Mouse (Mus musculus) right cerebral cortex, adult 2 months (tissue): ENCODE results near the gene Narf.

Experiments
- DNase-seq, 2 experiments: peaks; one replicate each; pipeline ENCODE4 v3.0.0; 2021 to 2022; ENCODE audit warnings: low spot score in 2 of 2

Gene Narf

DNA sequence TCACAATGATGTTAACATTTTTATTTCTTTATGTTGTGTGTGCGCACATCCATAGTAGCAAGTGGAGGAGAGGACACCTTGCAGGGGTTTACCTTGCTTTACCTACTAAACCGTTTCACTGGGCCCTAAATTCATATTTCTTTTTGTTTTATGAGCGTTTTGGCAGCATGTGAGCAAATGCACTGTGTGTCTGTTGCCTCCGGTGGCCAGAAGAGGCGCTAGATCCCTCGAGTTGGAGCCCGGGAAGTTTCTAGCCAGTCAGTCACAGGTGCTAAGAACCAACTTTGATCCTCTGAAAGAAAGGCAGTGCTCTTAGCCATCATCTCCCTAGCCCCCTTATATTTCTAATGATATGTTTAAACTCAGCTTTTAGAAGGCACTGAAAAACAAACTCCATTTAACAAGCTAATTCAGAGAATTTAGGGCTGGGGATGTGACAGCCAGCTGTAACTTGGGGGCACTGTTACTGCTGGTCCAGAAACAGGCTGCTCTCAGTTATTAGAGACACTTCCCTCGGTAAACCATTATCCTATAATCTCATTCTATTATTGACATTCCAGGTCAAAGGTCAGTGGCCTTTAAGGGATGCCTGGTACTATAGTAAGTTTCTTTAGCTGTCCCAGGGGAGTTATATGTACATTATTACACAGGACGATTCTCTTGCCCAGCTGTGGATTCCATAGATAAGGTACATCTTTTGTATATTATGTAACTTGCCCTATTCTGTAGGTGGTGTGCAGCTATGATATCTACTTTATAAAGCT lies 1.4 kb upstream of the Narf start:
- no peak for DNase-seq

DNA sequence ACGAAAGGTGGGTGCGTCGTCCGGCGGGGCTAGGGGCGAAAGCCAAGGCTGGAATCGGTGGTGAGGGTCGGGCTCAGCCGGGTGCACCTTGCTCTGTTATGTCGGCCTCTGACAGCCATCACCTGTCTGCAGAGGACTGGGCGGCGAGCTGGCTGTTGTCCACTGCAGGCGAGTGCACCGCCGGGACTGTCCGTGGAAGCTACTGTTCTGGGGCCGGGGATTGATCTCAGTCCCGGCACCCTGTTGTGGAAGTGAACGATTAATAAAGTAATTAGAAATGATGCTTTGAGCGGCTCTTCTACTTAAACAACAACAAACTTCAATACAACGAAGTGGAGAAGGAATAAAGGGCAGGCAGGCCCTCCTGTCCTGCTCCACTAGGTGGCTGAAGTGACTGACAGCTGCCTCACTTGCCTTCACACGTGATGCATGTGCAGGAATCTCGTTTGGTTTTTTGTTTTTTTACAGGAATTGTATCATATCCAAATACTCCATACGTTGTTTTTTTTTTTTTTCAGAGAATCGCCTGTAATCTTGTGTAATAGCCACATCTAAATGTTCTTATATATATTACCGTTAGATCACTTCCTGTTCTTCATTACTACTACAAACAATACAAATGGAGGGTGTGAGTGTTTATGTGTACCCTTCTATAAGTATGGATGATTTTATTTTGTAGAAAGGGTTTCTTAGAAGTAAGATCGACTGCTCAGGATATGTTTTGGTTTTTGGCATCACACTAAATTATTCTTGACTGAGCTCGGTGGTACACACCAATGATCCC lies 484 bp downstream of the Narf start:
- peak; percentile 24 to 47 for DNase-seq

DNA sequence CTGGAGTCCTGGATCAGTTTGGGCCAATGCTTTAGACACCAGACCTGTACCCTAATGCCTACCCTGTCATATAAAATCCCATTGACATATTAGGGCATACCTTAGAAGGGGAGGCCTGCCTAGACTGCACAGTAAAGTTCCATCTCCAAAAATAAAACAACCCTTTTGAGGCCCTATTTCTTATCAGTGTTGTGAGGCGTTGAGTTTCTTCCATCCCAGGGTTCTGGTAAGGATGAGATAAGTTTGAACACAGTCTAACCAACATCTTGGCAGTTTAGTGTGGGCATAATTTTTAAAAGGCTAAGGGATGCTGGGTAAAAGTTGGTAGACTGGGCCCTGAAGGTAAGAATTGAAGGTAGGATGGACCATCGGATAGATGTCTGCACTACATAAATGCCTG lies 2.6 kb downstream of the Narf start:
- DNase-seq: no peak

DNA sequence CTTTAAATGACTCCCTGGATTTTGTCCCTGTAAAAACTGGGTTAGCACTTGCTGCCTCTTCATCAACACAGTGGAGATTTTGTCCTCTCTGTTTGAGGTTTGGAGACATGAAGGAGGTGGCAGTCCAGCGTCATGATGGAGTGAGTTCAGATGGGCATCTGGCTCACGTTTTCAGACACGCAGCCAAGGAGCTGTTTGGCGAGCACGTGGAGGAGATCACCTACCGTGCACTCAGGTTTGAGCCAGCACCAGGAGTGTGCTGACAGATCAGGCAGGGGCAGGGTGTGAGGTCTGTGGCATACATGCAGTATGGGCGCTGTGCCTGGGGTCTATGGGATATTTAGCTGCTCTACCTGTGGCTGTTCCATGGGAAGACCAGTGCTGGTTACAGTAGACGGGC lies 13.1 kb downstream of the Narf start:
- no peak for DNase-seq

DNA sequence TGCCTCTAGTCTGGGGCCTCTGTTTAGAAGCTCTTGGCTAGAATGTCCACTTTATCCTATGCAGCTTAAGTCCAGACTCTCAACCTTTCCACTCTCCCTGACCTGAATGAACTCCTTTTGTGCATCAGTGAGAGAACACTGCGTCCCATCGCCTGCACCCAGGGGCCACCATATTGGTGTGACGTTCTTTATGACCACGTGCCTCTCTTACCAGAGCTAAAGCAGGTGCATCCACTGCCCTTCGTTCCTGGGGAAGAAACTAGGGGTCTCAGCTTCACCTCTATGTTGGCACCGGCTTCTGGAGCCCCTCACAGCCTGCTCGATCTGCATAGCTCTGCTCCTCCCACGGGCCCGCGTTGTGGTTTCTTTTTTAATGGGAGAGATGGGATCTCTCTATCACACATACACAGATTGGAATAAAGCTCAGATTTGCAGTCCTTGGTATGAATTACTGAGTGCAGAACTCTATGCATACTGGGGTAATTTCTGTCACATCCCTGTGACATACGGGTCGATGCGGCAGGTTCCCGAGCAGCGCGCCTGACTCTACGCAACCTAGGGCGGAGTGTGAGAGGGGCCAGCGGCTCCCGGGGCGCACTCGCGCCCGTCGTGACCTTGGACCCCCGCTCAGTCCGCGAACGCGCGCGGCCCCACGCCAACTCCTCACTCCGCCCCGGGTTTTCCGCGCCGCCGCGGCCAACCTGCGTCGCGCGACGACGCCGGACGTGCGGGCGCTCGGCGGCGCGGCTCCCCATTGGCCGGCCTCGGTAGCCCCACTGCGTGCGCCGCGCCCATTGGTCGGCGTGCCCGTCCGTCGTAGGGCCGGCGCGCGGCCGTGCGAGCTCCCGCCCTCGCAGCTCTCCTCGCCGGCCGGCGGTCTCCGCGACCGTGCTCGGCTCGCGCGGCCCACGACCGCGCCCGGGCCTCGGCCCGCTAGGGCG lies 22.4 kb downstream of the Narf start, which contains the start of gene Foxk2:
TSS of gene Foxk2 (plus strand) at position 831 of the 941 bp plus-strand sequence.
- peak; percentile 83 to 86 for DNase-seq

DNA sequence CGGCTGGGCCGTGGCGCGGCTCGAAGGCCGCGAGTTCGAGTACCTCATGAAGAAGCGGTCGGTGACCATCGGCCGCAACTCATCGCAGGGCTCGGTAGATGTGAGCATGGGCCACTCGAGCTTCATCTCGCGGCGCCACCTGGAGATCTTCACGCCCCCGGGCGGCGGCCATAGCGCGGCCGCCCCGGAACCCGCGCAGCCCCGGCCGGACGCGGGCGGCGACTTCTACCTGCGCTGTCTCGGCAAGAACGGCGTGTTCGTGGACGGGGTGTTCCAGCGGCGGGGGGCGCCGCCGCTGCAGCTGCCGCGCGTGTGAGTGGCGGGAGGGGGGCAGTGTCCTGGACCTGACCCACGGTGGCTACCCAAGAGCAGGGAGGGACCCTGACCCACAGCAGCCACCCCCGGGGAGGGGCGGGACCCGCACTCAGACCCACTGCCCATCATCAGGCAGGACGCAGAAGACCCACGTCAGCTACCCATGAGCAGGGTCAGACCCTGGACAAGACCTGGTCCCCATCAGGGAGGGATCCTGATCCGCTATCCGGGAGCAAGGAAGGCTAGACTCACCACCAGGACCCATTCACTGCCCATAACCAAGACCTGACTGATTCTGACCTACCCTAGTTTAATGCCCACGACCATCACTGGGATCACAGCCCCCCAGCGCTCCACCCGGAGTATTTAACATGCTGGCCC lies 23.3 kb downstream of the Narf start:
- peak in 1 of 2 experiments; percentile 42 for DNase-seq

DNA sequence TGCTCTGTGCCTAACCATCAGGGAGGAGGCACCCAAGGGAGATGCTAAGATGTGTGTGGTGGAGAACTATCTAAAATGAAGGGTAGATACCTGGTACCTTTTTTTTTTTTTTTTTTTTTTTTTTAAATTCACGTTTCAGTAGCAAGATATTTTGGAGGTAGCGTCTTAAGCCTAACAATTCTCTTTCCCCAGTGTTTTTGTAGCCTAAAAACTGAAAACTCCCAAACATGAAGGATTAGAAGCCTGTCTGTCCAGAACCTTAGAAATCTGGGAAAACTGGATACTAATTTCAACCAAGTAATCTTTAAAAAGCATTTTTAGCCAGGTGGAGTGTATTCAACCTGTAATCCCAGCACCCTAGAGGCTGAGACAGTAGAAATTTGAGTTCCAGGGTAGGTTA lies 24.0 kb downstream of the Narf start:
- no peak for DNase-seq

DNA sequence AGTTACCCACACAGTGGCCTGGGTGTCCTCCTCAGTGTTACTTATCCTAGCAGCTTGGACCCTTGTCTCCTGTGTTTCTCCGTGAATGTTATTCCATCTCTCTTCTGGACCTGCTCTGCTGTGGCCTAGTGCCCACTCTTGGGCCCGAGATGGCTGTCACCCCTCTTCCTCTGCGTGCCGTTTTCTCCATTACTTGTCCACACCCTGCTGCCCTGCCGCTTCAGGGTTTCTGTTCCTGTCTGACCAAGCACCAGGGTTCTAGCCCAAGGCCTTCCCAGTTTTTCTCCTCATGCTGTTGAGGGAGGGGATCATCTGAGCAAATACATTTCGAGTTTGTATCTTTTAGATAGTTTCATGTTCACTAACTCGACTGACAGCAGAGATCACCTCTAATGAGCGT lies 40.5 kb downstream of the Narf start:
- no peak for DNase-seq

DNA sequence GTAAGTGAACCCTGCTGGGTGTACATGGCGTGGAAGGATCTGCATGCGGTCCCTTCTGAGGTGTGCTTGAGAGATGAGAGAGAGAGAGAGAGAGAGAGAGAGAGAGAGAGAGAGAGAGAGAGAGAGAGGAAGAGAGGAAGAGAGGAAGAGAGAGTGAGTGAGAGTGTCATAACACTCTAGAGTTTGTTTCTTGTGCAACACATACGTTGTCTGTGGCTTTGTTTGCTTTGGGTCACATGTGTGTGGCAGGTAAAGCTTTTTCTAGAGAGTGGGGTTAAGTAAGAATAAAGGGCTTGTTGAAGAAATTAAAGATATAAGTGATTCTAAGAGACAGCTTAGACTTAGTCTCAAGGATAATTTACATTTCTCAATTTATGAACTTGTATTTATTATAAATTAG lies 41.0 kb downstream of the Narf start:
- no peak for DNase-seq

DNA sequence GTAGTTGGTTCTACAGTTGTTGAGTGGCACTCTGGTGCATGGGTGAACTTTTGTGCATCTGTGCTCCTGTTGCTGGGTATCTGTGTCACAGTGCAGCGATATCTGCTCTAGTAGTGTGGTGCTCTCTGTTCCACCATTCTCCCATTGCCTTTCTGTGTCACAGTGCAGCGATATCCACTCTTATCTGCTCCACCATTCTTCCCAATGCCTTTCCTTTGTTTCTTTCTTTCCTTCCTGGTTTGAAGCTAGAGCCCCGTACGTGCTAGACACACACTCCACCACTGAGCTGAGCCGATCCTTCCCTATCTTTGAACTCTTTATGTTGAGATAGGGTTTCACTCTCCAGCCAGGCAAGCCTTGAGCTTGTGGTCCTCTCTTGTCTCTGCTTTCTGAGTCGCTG lies 45.9 kb downstream of the Narf start:
- DNase-seq: no peak

DNA sequence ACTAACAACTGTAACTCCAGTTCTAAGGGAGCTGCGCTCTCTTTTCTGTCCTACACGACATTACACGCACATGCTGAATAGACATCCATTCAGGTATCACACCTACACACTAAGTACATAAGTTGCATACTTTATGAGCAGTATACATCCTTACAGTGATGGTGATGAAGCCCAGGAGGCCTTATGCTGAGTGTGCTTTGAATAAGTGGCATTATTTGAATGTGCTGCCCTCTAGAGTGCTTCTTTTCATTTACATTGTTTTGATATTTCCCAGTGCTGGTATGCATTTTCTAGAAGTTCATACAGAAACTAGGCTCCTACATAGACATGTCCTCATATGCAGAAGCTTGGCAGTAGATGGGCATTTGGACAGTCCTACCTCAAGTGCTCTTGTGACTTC lies 52.8 kb downstream of the Narf start:
- no peak for DNase-seq

DNA sequence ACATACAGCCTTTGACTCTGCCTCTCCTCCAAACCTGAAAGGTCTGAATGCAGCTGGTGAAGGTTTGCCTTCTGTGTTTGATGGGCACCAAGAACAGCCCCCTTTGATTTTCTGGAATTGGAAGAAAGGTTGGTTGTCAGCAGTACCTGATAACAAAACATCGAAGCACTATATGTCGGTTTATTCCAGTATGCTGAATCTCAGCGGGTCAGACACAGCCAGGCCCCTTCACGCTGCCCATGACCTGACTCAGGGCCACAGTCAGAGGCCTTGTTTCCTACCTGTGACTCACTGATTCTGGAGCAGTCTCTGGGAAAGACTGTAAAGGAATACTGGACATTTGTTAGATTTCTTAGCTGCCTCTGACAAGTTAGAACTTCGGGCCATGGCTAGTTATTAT lies 57.7 kb downstream of the Narf start:
- no peak for DNase-seq

DNA sequence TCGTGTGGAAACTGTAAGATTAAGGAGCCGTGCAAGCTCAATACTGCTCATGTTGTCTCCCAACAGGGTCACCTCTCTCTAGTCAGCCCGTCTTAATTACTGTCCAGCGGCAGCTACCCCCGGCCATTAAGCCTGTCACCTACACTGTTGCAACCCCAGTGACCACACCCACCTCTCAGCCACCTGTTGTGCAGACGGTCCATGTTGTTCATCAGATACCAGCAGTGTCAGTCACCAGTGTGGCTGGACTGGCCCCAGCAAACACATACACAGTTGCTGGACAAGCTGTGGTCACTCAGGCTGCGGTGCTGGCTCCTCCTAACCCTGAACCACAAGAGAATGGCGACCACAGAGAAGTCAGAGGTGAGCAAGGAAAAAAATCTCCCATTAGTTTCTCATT lies 61.4 kb downstream of the Narf start:
- no peak for DNase-seq

DNA sequence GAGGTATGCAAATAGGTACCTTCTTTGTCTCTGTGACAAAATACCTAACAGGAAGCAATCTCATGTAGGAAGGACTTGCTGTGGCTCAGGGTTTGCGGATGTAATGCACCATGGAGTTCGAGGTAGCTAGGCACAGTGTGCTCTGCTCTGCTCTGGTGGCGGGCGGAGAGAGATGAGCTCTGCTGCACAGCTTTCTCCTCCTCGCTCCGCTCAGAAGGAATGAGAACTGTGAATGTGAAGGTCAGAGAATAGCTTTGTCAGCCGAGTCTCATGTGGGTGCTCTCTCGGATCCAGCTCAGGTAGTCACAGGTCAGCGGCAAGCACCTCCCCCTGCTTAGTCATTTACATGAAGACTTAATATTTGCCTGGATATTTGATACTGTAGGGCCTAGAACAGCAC lies 63.2 kb downstream of the Narf start:
- DNase-seq: no peak

DNA sequence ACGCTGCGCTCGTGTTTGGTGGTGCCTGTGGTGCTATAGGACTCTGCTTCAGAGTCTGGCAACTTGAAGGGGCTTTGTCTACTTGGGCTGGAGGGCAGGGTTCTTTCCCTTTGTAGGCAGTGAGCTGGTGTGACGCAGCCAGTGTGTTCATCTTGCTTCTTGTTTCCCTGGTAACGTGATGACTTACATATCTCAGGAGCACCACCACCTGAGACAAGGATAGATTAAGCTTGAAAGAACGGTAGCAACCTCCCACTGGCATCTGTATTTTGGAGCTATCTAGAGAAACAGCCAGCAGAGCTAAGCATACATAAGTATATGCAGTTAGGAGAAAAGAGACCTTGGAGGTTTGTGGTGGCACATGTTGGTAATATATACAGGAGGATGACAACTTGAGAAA lies 68.3 kb downstream of the Narf start:
- peak; percentile 54 to 67 for DNase-seq
